Mouse (Mus musculus): Measurements from ENCODE around the gene Hipk1.

The Hipk1 gene

GRCm38 (mm10) chr3:103743208-103743607 is 48.2 kb downstream of the Hipk1 start:
- DNase-seq: no peak

- no peak for DNase-seq
Measured at GRCm38 (mm10) chr3:103740342-103740741, 51.0 kb downstream of the Hipk1 start.

- DNase-seq: no peak
Measured at GRCm38 (mm10) chr3:103739329-103739728, 52.0 kb downstream of the Hipk1 start, which contains the start of gene Gm10964. Gene Gm10964 (plus strand): TSS chr3:103739366.

GRCm38 (mm10) chr3:103737778-103738571 is 53.4 kb downstream of the Hipk1 start, which contains the start of gene Olfml3:
Gene Olfml3 (minus strand): TSS chr3:103738001.
- DNase-seq: peak; percentile 89

GRCm38 (mm10) chr3:103737061-103737754 is 54.2 kb downstream of the Hipk1 start:
- DNase-seq: peak; percentile 56

- no peak for DNase-seq
Measured at GRCm38 (mm10) chr3:103735776-103736600, 55.4 kb downstream of the Hipk1 start.

- peak; percentile 36 for DNase-seq
Measured at GRCm38 (mm10) chr3:103734696-103735519, 56.5 kb downstream of the Hipk1 start.

GRCm38 (mm10) chr3:103733799-103734695 is 57.3 kb downstream of the Hipk1 start:
- no peak for DNase-seq

GRCm38 (mm10) chr3:103733176-103733575 is 58.2 kb downstream of the Hipk1 start:
- peak; percentile 35 for DNase-seq

GRCm38 (mm10) chr3:103732116-103732515 is 59.2 kb downstream of the Hipk1 start:
- DNase-seq: no peak

- DNase-seq: no peak
Measured at GRCm38 (mm10) chr3:103729850-103730249, 61.5 kb downstream of the Hipk1 start.

- no peak for DNase-seq
Measured at GRCm38 (mm10) chr3:103727813-103728326, 63.5 kb downstream of the Hipk1 start.

- no peak for DNase-seq
Measured at GRCm38 (mm10) chr3:103726642-103727041, 64.7 kb downstream of the Hipk1 start.

GRCm38 (mm10) chr3:103724137-103724536 is 67.2 kb downstream of the Hipk1 start:
- no peak for DNase-seq

- DNase-seq: no peak
Measured at GRCm38 (mm10) chr3:103718728-103719127, 72.6 kb downstream of the Hipk1 start.

GRCm38 (mm10) chr3:103716774-103717760 is 74.3 kb downstream of the Hipk1 start:
- peak; percentile 11 for DNase-seq

- peak; percentile 77 for DNase-seq
Measured at GRCm38 (mm10) chr3:103715762-103716693, 75.3 kb downstream of the Hipk1 start.

- no peak for DNase-seq
Measured at GRCm38 (mm10) chr3:103714942-103715341, 76.4 kb downstream of the Hipk1 start.

Measured in kidney, postnatal 14 days (tissue).